Comparison of ENCODE assay signal across 9 mouse cellular contexts in genomic region chr2:53204373-53205274, GRCm38 (mm10). TPM values are rescaled to one million over a fixed set of nuclear protein-coding genes. Genes with fewer than 3 reads are reported as not detected.
DNase-seq lines count a peak whose midpoint lies in the region; ATAC-seq and TF ChIP-seq lines count a peak whose summit lies in the region.
"Had no signal": no experiment of that assay in that cellular context is flagged by ENCODE, and none has a peak within 500 bp of the region (broad histone marks: within the 10 kb centered on the region; RNA-seq: fewer than 3 reads in every experiment).

No protein-coding gene starts in this region.

- H3K4me2 ChIP-seq in kidney, embryonic 15.5 days: no peak overlapping the region
- H3K4me2 ChIP-seq in embryonic facial prominence, embryonic 14.5 days (ENCODE audit: low read depth, low read length): no peak overlapping the region
- no peak overlapping the region for H3K4me2 ChIP-seq in midbrain, postnatal 0 days (ENCODE audit: low read depth, low read length, poor library complexity, severe bottlenecking)

- H3K27me3 ChIP-seq in kidney, embryonic 15.5 days: no peaks in the 10 kb centered on the region
- no peaks in the 10 kb centered on the region for H3K27me3 ChIP-seq in embryonic facial prominence, embryonic 14.5 days (replicated peaks; ENCODE audit: control insufficient read depth, insufficient read depth, low read length)
- no peaks in the 10 kb centered on the region for H3K27me3 ChIP-seq in midbrain, postnatal 0 days (ENCODE audit: insufficient read depth, low read length)

- H3K27ac ChIP-seq in kidney, embryonic 15.5 days: no peak overlapping the region
- no peak overlapping the region for H3K27ac ChIP-seq in embryonic facial prominence, embryonic 14.5 days (replicated peaks; ENCODE audit: low read depth, low read length)
- no peak overlapping the region for H3K27ac ChIP-seq in midbrain, postnatal 0 days (ENCODE audit: low read depth, low read length)

- H3K9ac ChIP-seq in kidney, embryonic 15.5 days: no peak overlapping the region
- H3K9ac ChIP-seq in embryonic facial prominence, embryonic 14.5 days (ENCODE audit: low read depth, low read length): no peak overlapping the region
- no peak overlapping the region for H3K9ac ChIP-seq in midbrain, postnatal 0 days (replicated peaks; ENCODE audit: low read length, poor library complexity, severe bottlenecking)

- peak; percentile 86 for TF ChIP-seq CTCF in midbrain, postnatal 0 days (IDR thresholded peaks at IDR 0.05)

- no peak overlapping the region for H3K4me3 ChIP-seq in kidney, embryonic 15.5 days (replicated peaks)
- H3K4me3 ChIP-seq in embryonic facial prominence, embryonic 14.5 days (ENCODE audit: low read depth, low read length): no peak overlapping the region
- no peak overlapping the region for H3K4me3 ChIP-seq in midbrain, postnatal 0 days (ENCODE audit: low read depth, low read length)

- ATAC-seq in kidney, embryonic 15.5 days (replicated peaks; ENCODE audit: low FRiP score): 0 out of 2 replicates have a peak, but pooled peaks have one; percentile 33
- ATAC-seq in embryonic facial prominence, embryonic 14.5 days (ENCODE audit: low read depth): 0 out of 2 replicates have a peak, but pooled peaks have one; percentile 44
- 0 out of 2 replicates have a peak, but pooled peaks have one; percentile 10 for ATAC-seq in midbrain, postnatal 0 days (ENCODE audit: low FRiP score)

- DNase-seq in kidney, adult 8-10 months: no peak
- peak; percentile 38 for DNase-seq in MEL-GATA-1-ER (ENCODE audit: extremely low read depth, low read depth)
- DNase-seq in embryonic facial prominence, embryonic 14.5 days (ENCODE audit: low spot score): peak; percentile 47
- peak; percentile 64 for DNase-seq in midbrain, postnatal 0 days (ENCODE audit: low spot score)
- DNase-seq in heart, adult 9 months (ENCODE audit: low spot score in 2 of 2): no peak
- DNase-seq in thymus, postnatal 36 days: no peak
- DNase-seq in left cerebral cortex, adult 18-20 months (ENCODE audit: low spot score in 2 of 2): no peak
- DNase-seq: kidney, adult 11 months had no signal

- H3K36me3 ChIP-seq in kidney, embryonic 15.5 days: peaks cover 39% of the 10 kb centered on the region
- H3K36me3 ChIP-seq in embryonic facial prominence, embryonic 14.5 days (ENCODE audit: control insufficient read depth, insufficient read depth, low read length): peaks cover 27% of the 10 kb centered on the region
- H3K36me3 ChIP-seq in midbrain, postnatal 0 days (ENCODE audit: insufficient read depth, low read length): 0 out of 2 replicates have a peak, but pooled peaks cover 3% of the 10 kb centered on the region

- no peaks in the 10 kb centered on the region for H3K4me1 ChIP-seq in kidney, embryonic 15.5 days
- no peaks in the 10 kb centered on the region for H3K4me1 ChIP-seq in embryonic facial prominence, embryonic 14.5 days (ENCODE audit: control insufficient read depth, insufficient read depth, low read length)
- no peaks in the 10 kb centered on the region for H3K4me1 ChIP-seq in midbrain, postnatal 0 days (ENCODE audit: insufficient read depth, low read length)

- 65% methylated on average over 5 of the region's 5 CpGs for WGBS in kidney, embryonic 15.5 days
- 62% methylated on average over 5 of the region's 5 CpGs for WGBS in embryonic facial prominence, embryonic 14.5 days
- WGBS in midbrain, postnatal 0 days: 72% methylated on average over 5 of the region's 5 CpGs

- no peaks in the 10 kb centered on the region for H3K9me3 ChIP-seq in kidney, embryonic 15.5 days (replicated peaks)
- no peaks in the 10 kb centered on the region for H3K9me3 ChIP-seq in embryonic facial prominence, embryonic 14.5 days (ENCODE audit: control insufficient read depth, low read length)
- H3K9me3 ChIP-seq in midbrain, postnatal 0 days (ENCODE audit: low read length): no peaks in the 10 kb centered on the region

RNA-seq across cellular contexts. Expression of gene Arl6ip6, which starts 13.1 kb away (rescaled TPM):
- 48.2 and 56.5 TPM in 2 replicates for polyA plus RNA-seq in kidney, embryonic 15.5 days (2015; fragmentation: Nextera tagmentation; extraction: Ambion mirVana)
- 44.9 and 48.2 TPM in 2 replicates for polyA plus RNA-seq in embryonic facial prominence, embryonic 14.5 days (2014; fragmentation: Nextera tagmentation; extraction: Ambion mirVana)
- 20.3 and 23.7 TPM in 2 replicates for total RNA-seq in midbrain, postnatal 0 days (2014; rRNA removed)
- polyA plus RNA-seq in midbrain, postnatal 0 days (2015; fragmentation: Nextera tagmentation; extraction: Ambion mirVana): 15.6 and 16.0 TPM in 2 replicates
- total RNA-seq in left cerebral cortex, adult 18-20 months (2021): 10 to 100 TPM; 11.6 to 12.8 TPM

RNA-seq across cellular contexts. Expression of gene Prpf40a, which starts 13.5 kb away (rescaled TPM):
- 157 and 168 TPM in 2 replicates for polyA plus RNA-seq in kidney, embryonic 15.5 days (2015; fragmentation: Nextera tagmentation; extraction: Ambion mirVana)
- polyA plus RNA-seq in embryonic facial prominence, embryonic 14.5 days (2014; fragmentation: Nextera tagmentation; extraction: Ambion mirVana): 132 and 151 TPM in 2 replicates
- total RNA-seq in midbrain, postnatal 0 days (2014; rRNA removed): 34.3 and 45.1 TPM in 2 replicates
- 76.9 and 92.9 TPM in 2 replicates for polyA plus RNA-seq in midbrain, postnatal 0 days (2015; fragmentation: Nextera tagmentation; extraction: Ambion mirVana)
- total RNA-seq in left cerebral cortex, adult 18-20 months (2021): 10 to 100 TPM; 34.7 to 39.9 TPM

Comparison
In these comparisons a context has a peak if more than half of its experiments do, and no peak if none do; other contexts are left out.
1. DNase-seq: peak in MEL-GATA-1-ER (single experiment), embryonic facial prominence, embryonic 14.5 days (single experiment) and midbrain, postnatal 0 days (single experiment); none in kidney, adult 8-10 months (0 of 2), heart, adult 9 months (0 of 2), thymus, postnatal 36 days (0 of 2) and left cerebral cortex, adult 18-20 months (0 of 2).
2. Peak in every context shown above with its lines, with median percentiles within 50 percentile points of each other: ATAC-seq.